Mouse (Mus musculus): ENCODE results near the gene Srebf1. TPM values are rescaled to one million over a fixed set of nuclear protein-coding genes. Genes with fewer than 3 reads are reported as not detected.

Srebf1 gene
- polyA plus RNA-seq, 1 experiment = 12.3 TPM

DNA sequence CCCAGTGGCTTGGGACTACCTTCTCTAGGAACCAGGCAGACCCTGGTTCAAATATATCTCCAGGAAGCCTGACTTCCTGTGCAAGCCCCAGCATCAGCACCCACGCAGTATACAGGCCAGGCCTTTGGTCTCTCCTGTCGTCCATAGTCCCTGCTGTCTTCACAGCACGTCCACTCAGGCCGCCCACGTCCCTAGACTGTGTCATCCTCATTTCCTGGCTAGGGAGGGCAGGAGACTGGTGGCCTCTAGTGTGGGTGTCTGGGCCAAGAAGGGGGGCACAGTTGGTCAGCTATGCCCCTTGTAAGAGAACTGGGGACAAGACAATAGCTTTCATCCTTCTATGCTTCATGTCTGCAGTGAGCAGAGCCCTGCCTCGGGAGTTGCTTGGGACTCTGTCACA is 29.8 kb downstream of the Srebf1 start:
- H3K36me3 ChIP-seq (ENCODE audit: control insufficient read depth) = peaks cover 67% of the 10 kb centered on the region
- TF ChIP-seq TAL1 (IDR thresholded peaks at IDR 0.05; ENCODE audit: low read length) (no peak), GATA1 (IDR thresholded peaks at IDR 0.05; ENCODE audit: low read length) (no peak)
- H3K4me1 ChIP-seq (ENCODE audit: control insufficient read depth) = peaks cover 4% of the 10 kb centered on the region; the same call in 1 of the 2 replicates

GRCm38 (mm10) chr11:60190055-60190641 is 32.2 kb downstream of the Srebf1 start:
- H3K36me3 ChIP-seq (ENCODE audit: control insufficient read depth) = peaks cover 77% of the 10 kb centered on the region

More for the DNA sequence above, 29.8 kb downstream of the Srebf1 start:
- Histone ChIP-seq H3K4me3 (replicated peaks) (no peak overlapping the region), H3K27me3 (ENCODE audit: control insufficient read depth) (no peaks in the 10 kb centered on the region), H3K9me3 (ENCODE audit: control insufficient read depth, low read length) (peaks cover 9% of the 10 kb centered on the region)

GRCm38 (mm10) chr11:60189501-60190040 is 32.8 kb downstream of the Srebf1 start:
- Histone ChIP-seq H3K36me3 (ENCODE audit: control insufficient read depth) (peaks cover 73% of the 10 kb centered on the region), H3K4me1 (ENCODE audit: control insufficient read depth) (peaks cover 19% of the 10 kb centered on the region), H3K9me3 (ENCODE audit: control insufficient read depth, low read length) (peaks cover 3% of the 10 kb centered on the region; the same call in 1 of the 2 replicates), H3K27me3 (ENCODE audit: control insufficient read depth) (no peaks in the 10 kb centered on the region), H3K4me3 (replicated peaks) (no peak overlapping the region)
- TF ChIP-seq GATA1 (IDR thresholded peaks at IDR 0.05; ENCODE audit: low read length) (no peak), TAL1 (IDR thresholded peaks at IDR 0.05; ENCODE audit: low read length) (no peak)

More at GRCm38 (mm10) chr11:60190055-60190641, 32.2 kb downstream of the Srebf1 start:
- H3K27me3 ChIP-seq (ENCODE audit: control insufficient read depth) = no peaks in the 10 kb centered on the region
- H3K4me1 ChIP-seq (ENCODE audit: control insufficient read depth) = peaks cover 13% of the 10 kb centered on the region
- peaks cover 9% of the 10 kb centered on the region for H3K9me3 ChIP-seq (ENCODE audit: control insufficient read depth, low read length)
- no peak for TF ChIP-seq TAL1 (IDR thresholded peaks at IDR 0.05; ENCODE audit: low read length)
- no peak for TF ChIP-seq GATA1 (IDR thresholded peaks at IDR 0.05; ENCODE audit: low read length)
- H3K4me3 ChIP-seq (replicated peaks) = no peak overlapping the region

DNA sequence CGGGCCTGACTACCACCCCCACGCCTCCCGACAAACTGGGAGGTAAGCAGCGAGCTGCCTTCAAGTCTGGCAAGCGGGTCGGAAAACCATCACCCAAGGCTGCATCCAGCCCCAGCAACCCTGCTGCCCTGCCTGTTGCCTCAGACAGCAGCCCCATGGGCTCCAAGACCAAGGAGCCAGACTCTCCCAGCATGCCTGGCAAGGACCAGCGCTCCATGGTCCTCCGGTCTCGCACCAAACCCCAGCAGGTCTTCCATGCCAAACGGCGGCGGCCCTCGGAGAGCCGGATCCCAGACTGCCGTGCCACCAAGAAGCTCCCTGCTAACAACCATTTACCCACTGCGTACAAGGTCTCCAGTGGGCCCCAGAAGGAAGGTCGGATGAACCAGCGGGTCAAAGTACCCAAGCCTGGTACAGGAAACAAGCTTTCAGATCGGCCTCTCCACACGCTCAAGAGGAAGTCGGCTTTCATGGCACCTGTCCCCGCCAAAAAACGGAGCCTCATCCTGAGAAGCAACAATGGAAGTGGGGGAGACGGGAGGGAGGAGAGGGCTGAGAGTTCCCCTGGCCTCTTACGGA is 34.0 kb downstream of the Srebf1 start:
- peaks cover 31% of the 10 kb centered on the region for H3K4me1 ChIP-seq (ENCODE audit: control insufficient read depth)
- TF ChIP-seq GATA1 (IDR thresholded peaks at IDR 0.05; ENCODE audit: low read length) (no peak), TAL1 (IDR thresholded peaks at IDR 0.05; ENCODE audit: low read length) (no peak)
- H3K27me3 ChIP-seq (ENCODE audit: control insufficient read depth) = no peaks in the 10 kb centered on the region
- no peak overlapping the region for H3K4me3 ChIP-seq (replicated peaks)
- H3K9me3 ChIP-seq (ENCODE audit: control insufficient read depth, low read length) = no peaks in the 10 kb centered on the region
- peaks cover 67% of the 10 kb centered on the region for H3K36me3 ChIP-seq (ENCODE audit: control insufficient read depth)

- Histone ChIP-seq H3K27me3 (ENCODE audit: control insufficient read depth) (no peaks in the 10 kb centered on the region), H3K36me3 (ENCODE audit: control insufficient read depth) (peaks cover 67% of the 10 kb centered on the region), H3K4me3 (replicated peaks) (no peak overlapping the region), H3K4me1 (ENCODE audit: control insufficient read depth) (peaks cover 39% of the 10 kb centered on the region), H3K9me3 (ENCODE audit: control insufficient read depth, low read length) (no peaks in the 10 kb centered on the region)
- no peak for TF ChIP-seq GATA1 (IDR thresholded peaks at IDR 0.05; ENCODE audit: low read length)
- no peak for TF ChIP-seq TAL1 (IDR thresholded peaks at IDR 0.05; ENCODE audit: low read length)
Observed at GRCm38 (mm10) chr11:60187070-60187469, 35.3 kb downstream of the Srebf1 start.

- H3K4me1 ChIP-seq (ENCODE audit: control insufficient read depth) = peaks cover 53% of the 10 kb centered on the region
- H3K27me3 ChIP-seq (ENCODE audit: control insufficient read depth) = no peaks in the 10 kb centered on the region
- no peaks in the 10 kb centered on the region for H3K9me3 ChIP-seq (ENCODE audit: control insufficient read depth, low read length)
- TF ChIP-seq TAL1 (IDR thresholded peaks at IDR 0.05; ENCODE audit: low read length) (no peak), GATA1 (IDR thresholded peaks at IDR 0.05; ENCODE audit: low read length) (no peak)
- no peak overlapping the region for H3K4me3 ChIP-seq (replicated peaks)
- H3K36me3 ChIP-seq (ENCODE audit: control insufficient read depth) = peaks cover 57% of the 10 kb centered on the region
Observed at GRCm38 (mm10) chr11:60185396-60186231, 36.8 kb downstream of the Srebf1 start.

DNA sequence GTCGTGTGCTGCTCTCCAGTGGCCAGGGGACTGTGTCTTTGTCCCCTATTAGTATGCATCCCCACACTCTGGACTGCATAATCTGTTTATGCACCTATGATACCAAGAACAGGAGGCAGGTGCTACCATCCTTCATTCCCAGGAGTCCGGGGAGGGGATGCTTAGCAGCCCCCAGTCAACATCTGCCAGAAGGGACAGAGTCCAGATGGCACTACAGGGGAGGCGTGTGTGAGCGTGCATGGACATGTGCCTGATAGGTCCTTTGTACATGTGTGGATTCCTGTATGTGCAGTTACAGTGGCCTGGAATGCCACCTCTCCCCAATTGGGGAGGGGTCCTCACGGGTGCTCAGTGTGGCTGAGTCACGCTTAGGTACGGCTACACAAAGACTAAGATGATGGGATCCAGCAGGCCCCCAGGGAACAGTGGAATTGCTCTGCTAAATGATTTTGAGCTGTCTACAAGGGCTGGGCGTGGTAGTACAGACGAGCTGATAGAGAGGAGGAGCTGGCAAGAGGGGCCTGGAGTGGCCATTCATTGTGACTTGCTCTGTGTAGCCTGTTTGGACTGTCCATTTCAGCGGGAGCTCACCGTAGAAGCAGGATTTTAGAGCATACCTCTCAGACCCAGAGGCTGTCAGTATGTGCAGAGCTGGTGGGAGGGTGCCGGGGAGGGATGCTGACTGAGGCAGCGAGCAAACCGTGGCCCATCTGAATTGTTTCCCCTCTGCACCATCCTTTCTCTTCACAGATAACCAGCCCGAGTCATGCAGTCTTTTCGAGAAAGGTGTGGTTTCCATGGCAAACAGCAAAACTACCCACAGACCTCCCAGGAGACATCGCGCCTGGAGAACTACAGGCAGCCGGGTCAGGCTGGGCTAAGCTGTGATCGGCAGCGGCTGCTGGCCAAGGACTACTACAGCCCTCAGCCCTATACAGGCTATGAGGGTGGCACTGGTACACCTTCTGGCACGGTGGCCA is 37.7 kb downstream of the Srebf1 start:
- Histone ChIP-seq H3K4me1 (ENCODE audit: control insufficient read depth) (peaks cover 62% of the 10 kb centered on the region), H3K4me3 (replicated peaks) (no peak overlapping the region), H3K36me3 (ENCODE audit: control insufficient read depth) (peaks cover 51% of the 10 kb centered on the region), H3K9me3 (ENCODE audit: control insufficient read depth, low read length) (no peaks in the 10 kb centered on the region), H3K27me3 (ENCODE audit: control insufficient read depth) (no peaks in the 10 kb centered on the region)
- no peak for TF ChIP-seq GATA1 (IDR thresholded peaks at IDR 0.05; ENCODE audit: low read length)
- no peak for TF ChIP-seq TAL1 (IDR thresholded peaks at IDR 0.05; ENCODE audit: low read length)

GRCm38 (mm10) chr11:60182741-60183140 is 39.6 kb downstream of the Srebf1 start:
- Histone ChIP-seq H3K4me1 (ENCODE audit: control insufficient read depth) (peaks cover 72% of the 10 kb centered on the region), H3K27me3 (ENCODE audit: control insufficient read depth) (peaks cover 3% of the 10 kb centered on the region), H3K4me3 (replicated peaks) (no peak overlapping the region), H3K9me3 (ENCODE audit: control insufficient read depth, low read length) (no peaks in the 10 kb centered on the region), H3K36me3 (ENCODE audit: control insufficient read depth) (peaks cover 32% of the 10 kb centered on the region)
- TF ChIP-seq GATA1 (IDR thresholded peaks at IDR 0.05; ENCODE audit: low read length) (no peak), TAL1 (IDR thresholded peaks at IDR 0.05; ENCODE audit: low read length) (no peak)

All from erythroblast, embryonic 14.5 days (primary cell).